Mouse (Mus musculus) embryonic facial prominence, embryonic 13.5 days (tissue): ENCODE measurements around the gene Lrrc73. TPM values are rescaled to one million over a fixed set of nuclear protein-coding genes. Genes with fewer than 3 reads are reported as not detected.

Experiments
- ATAC-seq: fragments of 200-750 bp; cut with Nextera tagmentation; 2 replicates; pipeline ENCODE4 v1.8.0; 2017; ENCODE audit warnings: low read depth; ENCODE audit not compliant: insufficient number of reproducible peaks, insufficient read depth, low FRiP score, low TSS enrichment
- H3K27ac ChIP-seq: fragments of 300-500 bp; sonication (generic); 2 replicates; pipeline ENCODE4 v1.5.1; 2015; ENCODE audit warnings: moderate library complexity, mild to moderate bottlenecking, inconsistent platforms
- H3K27me3 ChIP-seq: fragments of 300-500 bp; sonication (generic); 2 replicates; pipeline ENCODE4 v1.6.1; 2015; ENCODE audit warnings: mild to moderate bottlenecking, inconsistent platforms
- H3K36me3 ChIP-seq: fragments of 300-500 bp; sonication (generic); 2 replicates; pipeline ENCODE4 v1.6.1; 2015; ENCODE audit warnings: mild to moderate bottlenecking, inconsistent platforms
- H3K4me1 ChIP-seq: fragments of 300-500 bp; sonication (generic); 2 replicates; pipeline ENCODE4 v1.6.1; 2015; ENCODE audit warnings: inconsistent platforms
- H3K4me2 ChIP-seq: fragments of 300-500 bp; sonication (generic); 2 replicates; pipeline ENCODE4 v1.6.1; 2015; ENCODE audit warnings: moderate library complexity, mild to moderate bottlenecking, inconsistent platforms
- H3K4me3 ChIP-seq: fragments of 300-500 bp; sonication (generic); 2 replicates; pipeline ENCODE4 v1.5.1; 2015; ENCODE audit warnings: mild to moderate bottlenecking, inconsistent platforms
- H3K9ac ChIP-seq: fragments of 300-500 bp; sonication (generic); 2 replicates; pipeline ENCODE4 v1.6.1; 2015; ENCODE audit warnings: mild to moderate bottlenecking, inconsistent platforms
- H3K9me3 ChIP-seq: fragments of 300-500 bp; sonication (generic); 2 replicates; pipeline ENCODE4 v1.6.1; 2016; ENCODE audit warnings: inconsistent platforms
- WGBS: fragments of 180-500 bp; shearing (Covaris S2); methylation state at CpG from one replicate; pipeline ENCODE4 v1.1.7; 2015; ENCODE audit warnings: mixed read lengths; 5-methylcytosine and 5-hydroxymethylcytosine counted together
- polyA plus RNA-seq: library from polyadenylated mRNA; unstranded; fragments of >200 nt; fragmentation: Nextera tagmentation; extraction: Ambion mirVana; gene quantifications from 2 replicates; pipeline ENCODE4 v1.2.1, GENCODE M21; 2015

Gene Lrrc73
- polyA plus RNA-seq, 1 experiment from 2014 or later, result 1.4 TPM

DNA sequence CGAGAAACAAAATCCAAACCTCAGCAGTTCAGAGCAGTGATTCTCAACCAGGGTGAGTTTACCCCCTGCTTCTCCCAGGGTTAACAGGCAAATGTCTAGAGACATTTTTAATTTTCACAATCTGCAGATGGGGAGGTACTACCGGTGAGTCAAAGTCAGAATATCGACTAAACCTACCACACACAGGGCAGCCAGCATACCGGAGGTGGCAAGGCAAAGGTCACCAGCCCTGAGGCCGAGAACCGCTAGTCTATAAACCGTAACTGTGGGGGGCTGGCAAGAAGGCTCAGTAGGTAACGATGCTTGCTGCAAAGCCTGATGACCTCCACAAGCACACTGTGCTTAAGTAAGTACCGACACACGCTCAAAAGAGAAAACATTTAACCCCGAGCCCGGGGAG lies 12.2 kb downstream of the Lrrc73 start:
- H3K4me3 ChIP-seq, result no peak overlapping the region
- peaks cover 41% of the 10 kb centered on the region for H3K4me1 ChIP-seq
- H3K27ac ChIP-seq, result no peak overlapping the region
- H3K9ac ChIP-seq, result 0 out of 2 replicates have a peak overlapping the region, but pooled peaks have one; percentile 21
- H3K27me3 ChIP-seq, result no peaks in the 10 kb centered on the region
- H3K4me2 ChIP-seq, result no peak overlapping the region
- H3K9me3 ChIP-seq, result no peaks in the 10 kb centered on the region
- WGBS, result 77% methylated on average over 12 of the region's 12 CpGs
- ATAC-seq, result no peak
- peaks cover 91% of the 10 kb centered on the region for H3K36me3 ChIP-seq

DNA sequence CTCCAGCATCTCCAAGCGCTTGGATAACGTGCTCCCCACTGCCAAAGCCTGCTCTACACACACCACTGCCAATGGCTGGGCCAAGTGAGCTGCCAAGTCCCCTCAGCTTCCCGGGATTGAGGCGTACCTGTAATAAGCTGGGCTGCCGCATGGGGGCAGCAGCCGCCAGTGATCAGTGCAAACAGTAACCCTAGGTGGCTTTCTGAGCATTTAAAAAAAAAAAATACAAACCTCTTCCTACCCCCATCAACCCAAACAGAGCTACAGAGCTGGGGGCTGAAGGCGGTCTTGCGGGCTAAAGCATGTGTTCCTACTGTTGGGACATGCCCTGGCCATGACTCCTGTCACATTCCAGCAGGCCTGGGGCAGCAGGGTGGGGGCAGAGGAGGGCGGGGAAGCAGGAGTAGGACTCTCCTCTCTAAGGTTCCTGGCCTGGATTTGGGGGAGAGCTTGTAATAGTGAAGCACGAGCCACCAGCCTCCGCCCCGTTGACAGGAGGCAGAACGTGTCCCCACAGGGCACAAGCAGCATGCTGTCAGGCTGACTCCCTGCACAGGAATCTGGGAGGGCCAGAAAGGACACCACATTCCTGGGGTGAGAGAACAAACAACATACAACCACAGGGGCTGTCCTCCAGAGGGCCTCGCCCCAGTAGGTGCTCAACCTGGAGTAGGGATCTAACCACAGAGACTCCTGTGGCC lies 12.7 kb downstream of the Lrrc73 start:
- peak overlapping the region; percentile 74 for H3K27ac ChIP-seq
- 0 out of 2 replicates have a peak, but pooled peaks have one; percentile 53 for ATAC-seq

GRCm38 (mm10) chr17:46266986-46267385 lies 13.7 kb downstream of the Lrrc73 start:
- Histone ChIP-seq H3K27ac (peak overlapping the region; percentile 74), H3K9ac (no peak overlapping the region)

More for the DNA sequence above, 12.7 kb downstream of the Lrrc73 start:
- peaks cover 41% of the 10 kb centered on the region for H3K4me1 ChIP-seq
- 17% methylated on average over 14 of the region's 14 CpGs for WGBS
- no peaks in the 10 kb centered on the region for H3K9me3 ChIP-seq
- H3K4me3 ChIP-seq, result no peak overlapping the region
- H3K27me3 ChIP-seq, result no peaks in the 10 kb centered on the region
- H3K9ac ChIP-seq, result peak overlapping the region; percentile 21; the same call in 1 of the 2 replicates
- H3K36me3 ChIP-seq, result peaks cover 91% of the 10 kb centered on the region
- H3K4me2 ChIP-seq, result no peak overlapping the region

DNA sequence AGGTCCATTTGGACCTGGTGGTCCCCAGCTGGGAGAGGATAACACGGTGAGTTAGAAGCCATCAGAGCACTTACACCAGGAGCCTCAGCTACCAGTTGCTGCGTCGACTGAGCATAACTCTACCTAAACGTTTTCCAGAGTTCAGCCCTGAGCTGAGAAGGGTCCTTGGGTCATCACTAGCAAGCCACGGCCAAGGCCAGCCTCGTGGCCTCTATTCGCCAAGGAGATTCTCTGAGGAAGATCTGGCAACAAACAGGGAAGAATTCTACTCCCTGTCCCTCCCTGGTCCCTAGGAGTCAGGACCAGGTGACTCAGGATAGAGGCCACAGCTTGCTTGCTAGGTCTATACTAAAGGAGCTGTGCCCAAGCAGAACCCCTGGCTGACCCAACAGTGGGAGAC lies 14.2 kb downstream of the Lrrc73 start:
- Histone ChIP-seq H3K9me3 (no peaks in the 10 kb centered on the region), H3K27ac (peak overlapping the region; percentile 74; the same call in 1 of the 2 replicates), H3K27me3 (no peaks in the 10 kb centered on the region), H3K4me1 (peaks cover 50% of the 10 kb centered on the region), H3K9ac (no peak overlapping the region), H3K36me3 (peaks cover 89% of the 10 kb centered on the region), H3K4me3 (no peak overlapping the region), H3K4me2 (no peak overlapping the region)
- no peak for ATAC-seq
- 64% methylated on average over 7 of the region's 7 CpGs for WGBS

More at GRCm38 (mm10) chr17:46266986-46267385, 13.7 kb downstream of the Lrrc73 start:
- Histone ChIP-seq H3K27me3 (no peaks in the 10 kb centered on the region), H3K36me3 (peaks cover 91% of the 10 kb centered on the region), H3K4me3 (no peak overlapping the region), H3K9me3 (no peaks in the 10 kb centered on the region), H3K4me2 (no peak overlapping the region), H3K4me1 (peaks cover 47% of the 10 kb centered on the region)
- ATAC-seq, result no peak
- 45% methylated on average over 6 of the region's 6 CpGs for WGBS

DNA sequence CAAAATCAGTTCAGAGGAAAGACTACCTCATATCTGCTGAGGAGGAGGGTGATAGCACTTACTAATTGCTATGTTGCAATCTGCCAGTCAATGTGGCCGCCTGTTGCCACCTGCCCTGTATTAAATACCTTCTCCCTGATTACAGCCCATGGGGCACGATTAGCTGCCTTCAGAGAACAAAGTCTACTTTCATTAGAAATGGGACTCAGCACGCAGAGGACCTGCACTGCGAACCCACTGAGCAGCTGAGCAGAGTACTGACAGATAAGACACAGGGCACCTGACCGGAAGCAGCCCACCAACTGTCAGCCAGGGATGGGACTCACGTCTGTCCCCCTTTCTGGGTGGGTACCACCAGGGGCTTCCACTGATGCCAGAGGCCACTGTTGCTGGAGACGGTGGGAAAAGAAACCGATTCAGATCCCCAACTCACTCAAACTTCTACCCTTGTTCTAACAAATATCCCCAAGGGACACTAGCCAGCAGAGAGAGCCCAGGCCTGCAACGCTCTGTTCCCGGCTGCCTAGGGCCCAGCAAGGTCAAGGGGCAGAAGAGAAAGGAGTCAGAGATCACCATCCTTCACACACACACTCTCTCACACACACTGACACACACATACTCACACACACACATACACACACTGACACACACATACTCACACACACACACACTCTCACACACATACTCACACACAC lies 14.8 kb downstream of the Lrrc73 start:
- H3K4me1 ChIP-seq, result peaks cover 57% of the 10 kb centered on the region
- no peaks in the 10 kb centered on the region for H3K27me3 ChIP-seq
- H3K9me3 ChIP-seq, result no peaks in the 10 kb centered on the region
- no peak overlapping the region for H3K27ac ChIP-seq
- no peak overlapping the region for H3K4me3 ChIP-seq
- no peak for ATAC-seq
- no peak overlapping the region for H3K9ac ChIP-seq
- 62% methylated on average over 10 of the region's 10 CpGs for WGBS
- H3K4me2 ChIP-seq, result no peak overlapping the region
- H3K36me3 ChIP-seq, result peaks cover 88% of the 10 kb centered on the region

GRCm38 (mm10) chr17:46269771-46270534 lies 16.6 kb downstream of the Lrrc73 start:
- Histone ChIP-seq H3K4me3 (no peak overlapping the region), H3K4me2 (no peak overlapping the region), H3K9me3 (no peaks in the 10 kb centered on the region), H3K9ac (peak overlapping the region; percentile 40; the same call in 1 of the 2 replicates), H3K27ac (no peak overlapping the region; the same call in 1 of the 2 replicates), H3K36me3 (peaks cover 71% of the 10 kb centered on the region), H3K27me3 (no peaks in the 10 kb centered on the region), H3K4me1 (peaks cover 73% of the 10 kb centered on the region)
- WGBS, result 84% methylated on average over 19 of the region's 19 CpGs
- no peak for ATAC-seq

DNA sequence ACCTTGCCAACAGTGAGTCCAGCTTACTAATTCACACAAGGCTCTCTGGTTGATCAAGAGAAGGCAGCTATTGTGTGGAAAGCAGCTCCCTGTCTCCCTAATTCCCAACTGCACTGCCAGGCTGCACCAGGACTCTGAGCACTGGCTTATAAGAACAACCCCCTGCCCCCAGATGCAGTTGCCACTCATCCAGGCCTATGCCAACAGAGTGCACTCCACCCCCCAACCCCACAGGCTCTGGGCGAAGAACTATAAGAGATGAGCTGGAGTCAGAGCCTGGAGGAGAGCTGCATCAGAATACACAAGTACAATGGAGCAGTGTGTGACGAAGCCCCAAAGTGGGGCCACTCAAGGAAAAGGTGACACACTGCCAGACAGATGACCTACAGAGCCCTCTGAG lies 18.7 kb downstream of the Lrrc73 start:
- no peak overlapping the region for H3K4me2 ChIP-seq
- ATAC-seq, result no peak
- peaks cover 57% of the 10 kb centered on the region for H3K36me3 ChIP-seq
- no peak overlapping the region for H3K27ac ChIP-seq
- H3K9me3 ChIP-seq, result no peaks in the 10 kb centered on the region
- H3K9ac ChIP-seq, result no peak overlapping the region
- H3K4me3 ChIP-seq, result no peak overlapping the region
- 80% methylated on average over 2 of the region's 2 CpGs for WGBS
- no peaks in the 10 kb centered on the region for H3K27me3 ChIP-seq
- peaks cover 79% of the 10 kb centered on the region for H3K4me1 ChIP-seq

DNA sequence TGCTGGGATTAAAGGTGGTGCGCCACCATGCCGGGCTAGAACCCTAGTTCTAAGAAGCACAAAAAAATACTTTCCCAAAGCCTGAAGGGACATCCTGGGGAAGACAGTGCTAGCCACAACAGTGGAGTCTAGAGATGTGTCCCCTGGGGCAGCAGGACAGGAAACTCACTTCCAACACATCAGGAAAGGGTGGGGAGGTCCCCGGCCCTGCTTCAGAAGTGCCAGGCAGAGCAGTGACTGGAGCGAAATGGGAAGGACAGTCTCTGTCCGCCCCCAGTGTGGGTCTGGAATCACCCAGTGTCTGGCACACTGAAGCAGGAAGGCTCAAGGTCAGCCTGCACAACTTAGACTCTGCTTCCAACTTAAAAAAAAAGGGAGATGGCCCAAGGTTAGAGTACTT lies 19.3 kb downstream of the Lrrc73 start:
- 76% methylated on average over 5 of the region's 5 CpGs for WGBS
- Histone ChIP-seq H3K4me2 (no peak overlapping the region), H3K9me3 (no peaks in the 10 kb centered on the region), H3K27ac (no peak overlapping the region), H3K4me1 (peaks cover 80% of the 10 kb centered on the region), H3K36me3 (peaks cover 52% of the 10 kb centered on the region), H3K4me3 (no peak overlapping the region), H3K9ac (no peak overlapping the region), H3K27me3 (no peaks in the 10 kb centered on the region)
- ATAC-seq, result no peak

- Histone ChIP-seq H3K9ac (peak overlapping the region; percentile 7; the same call in 1 of the 2 replicates), H3K27me3 (no peaks in the 10 kb centered on the region), H3K27ac (peak overlapping the region; percentile 77), H3K36me3 (peaks cover 53% of the 10 kb centered on the region), H3K4me1 (peaks cover 84% of the 10 kb centered on the region), H3K4me2 (0 out of 2 replicates have a peak overlapping the region, but pooled peaks have one; percentile 10), H3K9me3 (no peaks in the 10 kb centered on the region), H3K4me3 (no peak overlapping the region)
- WGBS, result 12% methylated on average over 1 of the region's 1 CpGs
- 0 out of 2 replicates have a peak, but pooled peaks have one; percentile 50 for ATAC-seq
These were observed 20.5 kb downstream of the Lrrc73 start for GRCm38 (mm10) chr17:46273803-46274236.

DNA sequence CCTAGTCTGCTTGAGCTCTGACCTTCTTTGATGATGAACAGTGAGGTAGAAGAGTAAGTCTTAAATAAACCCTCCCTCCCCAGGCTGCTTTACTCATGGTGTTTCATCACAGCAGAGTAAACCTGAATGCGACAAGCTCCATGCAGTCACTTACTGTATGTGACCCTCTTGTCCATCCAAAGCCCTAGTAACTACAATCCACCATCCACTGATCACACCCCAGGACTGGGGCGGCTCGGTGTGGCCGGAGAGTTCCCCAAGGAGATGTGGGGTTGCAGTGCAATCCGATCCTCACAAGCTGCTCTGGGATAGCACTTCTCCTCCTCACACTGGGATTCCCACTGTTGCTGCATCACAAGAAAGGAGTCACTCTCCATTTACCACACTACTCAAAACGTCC lies 21.1 kb downstream of the Lrrc73 start:
- Histone ChIP-seq H3K9me3 (no peaks in the 10 kb centered on the region), H3K4me1 (peaks cover 84% of the 10 kb centered on the region), H3K36me3 (peaks cover 53% of the 10 kb centered on the region), H3K27me3 (no peaks in the 10 kb centered on the region), H3K9ac (peak overlapping the region; percentile 54), H3K4me2 (0 out of 2 replicates have a peak overlapping the region, but pooled peaks have one; percentile 10), H3K4me3 (no peak overlapping the region), H3K27ac (peak overlapping the region; percentile 77)
- ATAC-seq, result no peak
- WGBS, result 33% methylated on average over 6 of the region's 6 CpGs

- Histone ChIP-seq H3K4me3 (no peak overlapping the region), H3K9ac (peak overlapping the region; percentile 32; the same call in 1 of the 2 replicates), H3K27me3 (no peaks in the 10 kb centered on the region), H3K4me2 (no peak overlapping the region), H3K4me1 (peaks cover 79% of the 10 kb centered on the region), H3K36me3 (peaks cover 53% of the 10 kb centered on the region), H3K27ac (peak overlapping the region; percentile 77), H3K9me3 (no peaks in the 10 kb centered on the region)
- ATAC-seq, result no peak
- WGBS, result 61% methylated on average over 6 of the region's 6 CpGs
These were observed 21.7 kb downstream of the Lrrc73 start for GRCm38 (mm10) chr17:46275034-46275433.
